Mouse (Mus musculus): Measurements from ENCODE around the gene Wdr13. TPM values are rescaled to one million over a fixed set of nuclear protein-coding genes. Genes with fewer than 3 reads are reported as not detected.
"Not testable (repeated sequence)": the region's sequence is repeated elsewhere in the genome, so short reads cannot be mapped to it uniquely, and the experiment has no call there.

Gene Wdr13
- total and polyA plus RNA-seq, 3 experiments, result 52.4 to 213 (median 57.7) TPM

- DNase-seq, result no peak
These were observed 27.7 kb downstream of the Wdr13 start for GRCm38 (mm10) chrX:8105019-8105418.

GRCm38 (mm10) chrX:8102213-8102668, 30.5 kb downstream of the Wdr13 start:
- peak; percentile 8 for DNase-seq

- DNase-seq, result no peak
These were observed 31.7 kb downstream of the Wdr13 start for GRCm38 (mm10) chrX:8101017-8101416.

GRCm38 (mm10) chrX:8099435-8099834, 33.3 kb downstream of the Wdr13 start:
- no peak for DNase-seq

GRCm38 (mm10) chrX:8096787-8097242, 35.9 kb downstream of the Wdr13 start:
- peak; percentile 96 for DNase-seq

- peak; percentile 97 for DNase-seq
These were observed 36.5 kb downstream of the Wdr13 start for GRCm38 (mm10) chrX:8096068-8096786.

GRCm38 (mm10) chrX:8095546-8095945, 37.1 kb downstream of the Wdr13 start:
- no peak for DNase-seq

- DNase-seq, result not testable (repeated sequence)
These were observed 41.7 kb downstream of the Wdr13 start for GRCm38 (mm10) chrX:8090954-8091347.

- no peak for DNase-seq
These were observed 42.2 kb downstream of the Wdr13 start, which contains the start of gene Was for GRCm38 (mm10) chrX:8090346-8090953. Gene Was (minus strand): TSS chrX:8090498.

GRCm38 (mm10) chrX:8089746-8090145, 42.9 kb downstream of the Wdr13 start:
- no peak for DNase-seq

GRCm38 (mm10) chrX:8085611-8086010, 47.1 kb downstream of the Wdr13 start:
- no peak for DNase-seq

GRCm38 (mm10) chrX:8084771-8085259, 47.9 kb downstream of the Wdr13 start:
- DNase-seq, result no peak

- DNase-seq, result no peak
These were observed 57.6 kb downstream of the Wdr13 start for GRCm38 (mm10) chrX:8075104-8075503.

- DNase-seq, result peak; percentile 96
These were observed 58.2 kb downstream of the Wdr13 start, which contains the start of gene Suv39h1 for GRCm38 (mm10) chrX:8074430-8075014. Gene Suv39h1 (minus strand): TSS chrX:8074760.

- DNase-seq, result peak; percentile 40
These were observed 58.7 kb downstream of the Wdr13 start for GRCm38 (mm10) chrX:8073881-8074429.

Other genes with a start within 250 kb of the Wdr13 start
- gene Slc35a2, start 248.9 kb downstream of the Wdr13 start, total RNA-seq (2021), result 10 to 100 TPM; 39.6 to 75.3 TPM
- 158 and 186 TPM in 2 replicates for gene Slc35a2, start 248.9 kb downstream of the Wdr13 start, polyA plus RNA-seq (2012; rRNA removed)
- 100 to 1,000 TPM; 102 to 144 TPM for gene Pqbp1, start 233.6 kb downstream of the Wdr13 start, total RNA-seq (2021)
- gene Pqbp1, start 233.6 kb downstream of the Wdr13 start, polyA plus RNA-seq (2012; rRNA removed), result 93.3 and 120 TPM in 2 replicates
- gene Timm17b, start 233.5 kb downstream of the Wdr13 start, total RNA-seq (2021), result 100 to 1,000 TPM; 102 to 113 TPM
- gene Timm17b, start 233.5 kb downstream of the Wdr13 start, polyA plus RNA-seq (2012; rRNA removed), result 79.3 and 93.5 TPM in 2 replicates
- gene Gm10491, start 225.1 kb downstream of the Wdr13 start, total RNA-seq (2021), result not detected
- not detected in 2 replicates for gene Gm10491, start 225.1 kb downstream of the Wdr13 start, polyA plus RNA-seq (2012; rRNA removed)
- not detected for gene Gm10490, start 223.3 kb downstream of the Wdr13 start, total RNA-seq (2021)
- not detected in 2 replicates for gene Gm10490, start 223.3 kb downstream of the Wdr13 start, polyA plus RNA-seq (2012; rRNA removed)
- gene Pcsk1n, start 213.1 kb downstream of the Wdr13 start, total RNA-seq (2021), result 10 to 100 TPM; 34.7 to 59.2 TPM
- gene Pcsk1n, start 213.1 kb downstream of the Wdr13 start, polyA plus RNA-seq (2012; rRNA removed), result 223 and 268 TPM in 2 replicates
- not detected for gene Eras, start 204.3 kb downstream of the Wdr13 start, total RNA-seq (2021)
- not detected in 2 replicates for gene Eras, start 204.3 kb downstream of the Wdr13 start, polyA plus RNA-seq (2012; rRNA removed)
- gene Hdac6, start 185.0 kb downstream of the Wdr13 start, total RNA-seq (2021), result 10 to 100 TPM; 13.3 to 16.1 TPM
- gene Hdac6, start 185.0 kb downstream of the Wdr13 start, polyA plus RNA-seq (2012; rRNA removed), result 23.2 and 25.2 TPM in 2 replicates
- under 1 TPM in 1 of 2 experiments, not detected in 1; 0.48 TPM for gene Gata1, start 154.8 kb downstream of the Wdr13 start, total RNA-seq (2021)
- 0.12 and 1.7 TPM in 2 replicates for gene Gata1, start 154.8 kb downstream of the Wdr13 start, polyA plus RNA-seq (2012; rRNA removed)
- not detected for gene Glod5, start 114.4 kb downstream of the Wdr13 start, total RNA-seq (2021)
- gene Glod5, start 114.4 kb downstream of the Wdr13 start, polyA plus RNA-seq (2012; rRNA removed), result not detected in 2 replicates
- 10 to 100 TPM in 1 of 2 experiments, 1 to 10 TPM in 1; 9.1 to 11.2 TPM for gene Suv39h1, start 58.1 kb downstream of the Wdr13 start, total RNA-seq (2021)
- gene Suv39h1, start 58.1 kb downstream of the Wdr13 start, polyA plus RNA-seq (2012; rRNA removed), result 4.9 and 5.5 TPM in 2 replicates
- gene Was, start 42.4 kb downstream of the Wdr13 start, total RNA-seq (2021), result 1 to 10 TPM; 2.4 to 3.2 TPM
- gene Was, start 42.4 kb downstream of the Wdr13 start, polyA plus RNA-seq (2012; rRNA removed), result 2.1 and 2.5 TPM in 2 replicates
- gene Rbm3, start 13.0 kb upstream of the Wdr13 start, total RNA-seq (2021), result 100 to 1,000 TPM in 1 of 2 experiments, 10 to 100 TPM in 1; 54.5 to 106 TPM
- 28.5 and 30.7 TPM in 2 replicates for gene Rbm3, start 13.0 kb upstream of the Wdr13 start, polyA plus RNA-seq (2012; rRNA removed)
- 1 to 10 TPM; 8.8 to 9.6 TPM for gene Tbc1d25, start 43.3 kb upstream of the Wdr13 start, total RNA-seq (2021)
- 11.1 and 12.9 TPM in 2 replicates for gene Tbc1d25, start 43.3 kb upstream of the Wdr13 start, polyA plus RNA-seq (2012; rRNA removed)
- gene Ebp, start 60.6 kb upstream of the Wdr13 start, total RNA-seq (2021), result 100 to 1,000 TPM in 1 of 2 experiments, 10 to 100 TPM in 1; 55.1 to 112 TPM
- 170 and 218 TPM in 2 replicates for gene Ebp, start 60.6 kb upstream of the Wdr13 start, polyA plus RNA-seq (2012; rRNA removed)
- 1 to 10 TPM; 7.1 to 8.7 TPM for gene Porcn, start 73.6 kb upstream of the Wdr13 start, total RNA-seq (2021)
- 38.0 and 43.0 TPM in 2 replicates for gene Porcn, start 73.6 kb upstream of the Wdr13 start, polyA plus RNA-seq (2012; rRNA removed)
- gene Ftsj1, start 119.5 kb upstream of the Wdr13 start, total RNA-seq (2021), result 10 to 100 TPM; 21.7 to 23.5 TPM
- 26.1 and 37.8 TPM in 2 replicates for gene Ftsj1, start 119.5 kb upstream of the Wdr13 start, polyA plus RNA-seq (2012; rRNA removed)
- under 1 TPM in 1 of 2 experiments, not detected in 1; 0.32 TPM for gene Slc38a5, start 138.2 kb upstream of the Wdr13 start, total RNA-seq (2021)
- gene Slc38a5, start 138.2 kb upstream of the Wdr13 start, polyA plus RNA-seq (2012; rRNA removed), result 0.11 TPM in 1 of 2 replicates, not detected in the other
- not detected for gene Ssxb10, start 194.5 kb upstream of the Wdr13 start, total RNA-seq (2021)
- gene Ssxb10, start 194.5 kb upstream of the Wdr13 start, polyA plus RNA-seq (2012; rRNA removed), result not detected in 2 replicates
- not detected for gene Ssxb9, start 234.1 kb upstream of the Wdr13 start, total RNA-seq (2021)
- gene Ssxb9, start 234.1 kb upstream of the Wdr13 start, polyA plus RNA-seq (2012; rRNA removed), result not detected in 2 replicates